Mouse (Mus musculus): Measurements from ENCODE around the gene Cadps. TPM values are rescaled to one million over a fixed set of nuclear protein-coding genes. Genes with fewer than 3 reads are reported as not detected.
"Not testable (repeated sequence)": the region's sequence is repeated elsewhere in the genome, so short reads cannot be mapped to it uniquely, and the experiment has no call there.

The Cadps gene
- polyA plus RNA-seq, 1 experiment from 2014 or later, result 1.7 TPM

DNA sequence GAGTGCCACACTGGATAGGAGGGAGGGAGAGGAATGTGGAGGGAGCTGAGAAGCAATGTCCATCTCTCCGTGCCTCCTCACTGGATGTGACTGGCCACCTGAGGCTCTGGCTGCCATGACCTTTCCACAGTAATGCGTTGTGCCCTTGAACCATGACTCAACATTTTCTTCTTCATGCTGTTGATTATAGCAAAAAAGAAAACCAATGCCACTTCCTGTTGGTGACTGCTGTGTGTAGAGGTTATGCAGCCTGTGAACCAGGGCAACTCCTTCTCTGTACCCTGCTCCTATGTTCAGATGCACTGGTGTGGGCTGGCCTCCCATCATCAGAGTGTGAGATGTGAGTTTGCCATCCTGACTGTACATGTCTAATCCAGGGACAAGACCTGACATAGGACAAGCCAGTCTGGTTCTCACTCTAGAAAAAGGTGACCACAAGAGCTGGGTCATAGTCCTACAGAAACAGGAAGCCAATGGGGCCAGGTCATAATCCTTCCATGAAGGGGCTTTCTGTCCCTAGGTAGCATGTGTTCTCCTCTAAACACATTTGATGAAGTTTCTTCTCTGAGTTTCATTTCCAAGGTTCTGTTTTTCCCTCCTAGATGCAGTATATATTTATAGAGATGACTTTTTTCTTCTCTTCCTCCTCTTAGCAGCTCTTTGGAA is 245.3 kb downstream of the Cadps start:
- WGBS, result 77% methylated on average over 2 of the region's 2 CpGs

DNA sequence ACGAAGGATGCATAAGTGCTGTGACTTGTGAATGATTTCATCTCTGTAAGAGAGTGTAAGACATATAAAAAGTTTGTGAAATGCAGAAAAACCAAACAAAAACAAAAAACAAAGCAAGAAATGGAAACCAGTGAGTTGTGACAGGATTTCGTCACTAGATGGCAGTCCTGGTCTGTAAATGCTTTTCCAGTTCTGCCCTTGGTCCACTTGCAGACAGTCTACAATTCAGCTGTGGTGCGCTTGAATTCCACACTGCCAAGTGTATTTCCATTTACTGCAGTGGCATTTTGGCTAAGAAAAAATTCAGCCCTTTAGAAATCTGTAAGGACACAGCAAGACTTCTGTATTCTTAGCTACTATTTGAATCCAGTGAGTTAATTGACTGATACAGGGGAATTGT is 247.8 kb downstream of the Cadps start:
- H3K27ac ChIP-seq, result no peak overlapping the region
- H3K36me3 ChIP-seq, result no peaks in the 10 kb centered on the region
- no peak overlapping the region for H3K9ac ChIP-seq
- H3K27me3 ChIP-seq (replicated peaks), result no peaks in the 10 kb centered on the region
- H3K4me1 ChIP-seq, result no peaks in the 10 kb centered on the region
- WGBS, result 23% methylated on average over 3 of the region's 3 CpGs
- no peak overlapping the region for H3K4me3 ChIP-seq (replicated peaks)
- ATAC-seq (ENCODE audit: insufficient read depth, low FRiP score, low read depth), result no peak
- H3K9me3 ChIP-seq, result no peaks in the 10 kb centered on the region
- H3K4me2 ChIP-seq, result no peak overlapping the region

More for the DNA sequence above, 245.3 kb downstream of the Cadps start:
- ATAC-seq (ENCODE audit: insufficient read depth, low FRiP score, low read depth), result no peak
- Histone ChIP-seq H3K9ac (no peak overlapping the region), H3K27me3 (replicated peaks) (no peaks in the 10 kb centered on the region), H3K4me3 (replicated peaks) (no peak overlapping the region), H3K9me3 (no peaks in the 10 kb centered on the region), H3K27ac (no peak overlapping the region), H3K4me1 (0 out of 2 replicates have a peak, but pooled peaks cover 2% of the 10 kb centered on the region), H3K36me3 (no peaks in the 10 kb centered on the region), H3K4me2 (no peak overlapping the region)

DNA sequence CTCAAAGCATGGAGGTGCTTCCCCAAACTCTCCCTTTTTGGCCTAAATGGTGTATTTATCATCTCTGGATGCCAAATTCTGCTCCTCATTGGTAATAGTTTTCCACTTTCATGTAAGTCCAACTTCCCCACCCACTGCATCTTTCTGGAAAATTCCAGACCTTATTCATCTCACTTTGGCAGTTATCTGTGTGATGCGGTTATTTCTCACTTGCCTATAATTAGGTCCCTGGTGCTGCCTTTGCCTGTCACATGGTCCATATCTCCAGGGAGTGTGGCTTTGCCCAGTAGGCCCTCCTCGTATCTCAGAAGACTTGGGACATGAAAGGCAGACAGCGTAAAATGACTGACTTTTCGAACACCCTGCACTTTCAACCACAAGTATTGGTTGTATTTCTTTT is 248.5 kb downstream of the Cadps start:
- H3K36me3 ChIP-seq, result no peaks in the 10 kb centered on the region
- no peaks in the 10 kb centered on the region for H3K9me3 ChIP-seq
- WGBS, result 83% methylated on average over 4 of the region's 4 CpGs
- no peaks in the 10 kb centered on the region for H3K4me1 ChIP-seq
- no peak overlapping the region for H3K4me2 ChIP-seq
- H3K4me3 ChIP-seq (replicated peaks), result no peak overlapping the region
- no peak for ATAC-seq (ENCODE audit: insufficient read depth, low FRiP score, low read depth)
- no peaks in the 10 kb centered on the region for H3K27me3 ChIP-seq (replicated peaks)
- H3K9ac ChIP-seq, result no peak overlapping the region
- no peak overlapping the region for H3K27ac ChIP-seq

DNA sequence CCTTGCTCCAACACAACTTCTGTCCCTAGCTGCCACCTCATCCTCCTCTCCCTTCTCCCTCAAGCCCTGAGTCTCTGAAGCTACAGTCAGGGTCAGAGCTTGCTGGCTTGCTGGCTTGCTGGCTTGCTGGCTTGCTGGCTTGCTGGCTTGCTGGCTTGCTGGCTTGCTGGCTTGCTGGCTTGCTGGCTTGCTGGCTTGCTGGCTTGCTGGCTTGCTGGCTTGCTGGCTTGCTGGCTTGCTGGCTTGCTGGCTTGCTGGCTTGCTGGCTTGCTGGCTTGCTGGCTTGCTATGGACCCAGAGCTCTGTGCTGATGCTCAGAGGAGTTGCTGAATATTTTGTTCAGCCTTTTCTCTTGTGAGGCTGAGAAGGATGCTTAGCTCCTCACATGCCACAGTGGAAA is 261.1 kb downstream of the Cadps start:
- not testable (repeated sequence) for H3K4me3 ChIP-seq (replicated peaks); H3K4me2 ChIP-seq; H3K9ac ChIP-seq; ATAC-seq (ENCODE audit: insufficient read depth, low FRiP score, low read depth); H3K27me3 ChIP-seq (replicated peaks); H3K36me3 ChIP-seq; H3K27ac ChIP-seq; H3K4me1 ChIP-seq; H3K9me3 ChIP-seq

DNA sequence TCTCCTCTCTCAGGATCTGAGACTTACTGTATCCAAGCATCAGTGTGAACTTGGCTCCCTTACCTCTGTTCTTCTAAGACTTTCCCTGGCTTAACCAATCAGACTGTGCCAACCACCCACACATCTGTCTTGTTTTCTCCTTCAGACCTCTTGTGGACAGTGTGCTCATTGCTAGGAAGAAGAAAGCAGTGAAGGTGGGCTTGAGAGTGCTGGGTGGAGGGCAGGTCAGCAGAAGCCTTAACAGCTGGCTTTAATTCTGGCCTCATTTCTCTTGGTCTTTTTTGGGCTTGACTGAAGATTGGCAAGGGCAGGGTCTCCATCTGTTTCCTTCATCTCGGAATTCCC is 262.7 kb downstream of the Cadps start:
- H3K4me1 ChIP-seq, result no peaks in the 10 kb centered on the region
- 50% methylated on average over 1 of the region's 1 CpGs for WGBS
- H3K9ac ChIP-seq, result no peak overlapping the region
- no peak for ATAC-seq (ENCODE audit: insufficient read depth, low FRiP score, low read depth)
- H3K4me3 ChIP-seq (replicated peaks), result no peak overlapping the region
- H3K4me2 ChIP-seq, result no peak overlapping the region
- no peaks in the 10 kb centered on the region for H3K27me3 ChIP-seq (replicated peaks)
- no peaks in the 10 kb centered on the region for H3K9me3 ChIP-seq
- H3K36me3 ChIP-seq, result no peaks in the 10 kb centered on the region
- no peak overlapping the region for H3K27ac ChIP-seq

DNA sequence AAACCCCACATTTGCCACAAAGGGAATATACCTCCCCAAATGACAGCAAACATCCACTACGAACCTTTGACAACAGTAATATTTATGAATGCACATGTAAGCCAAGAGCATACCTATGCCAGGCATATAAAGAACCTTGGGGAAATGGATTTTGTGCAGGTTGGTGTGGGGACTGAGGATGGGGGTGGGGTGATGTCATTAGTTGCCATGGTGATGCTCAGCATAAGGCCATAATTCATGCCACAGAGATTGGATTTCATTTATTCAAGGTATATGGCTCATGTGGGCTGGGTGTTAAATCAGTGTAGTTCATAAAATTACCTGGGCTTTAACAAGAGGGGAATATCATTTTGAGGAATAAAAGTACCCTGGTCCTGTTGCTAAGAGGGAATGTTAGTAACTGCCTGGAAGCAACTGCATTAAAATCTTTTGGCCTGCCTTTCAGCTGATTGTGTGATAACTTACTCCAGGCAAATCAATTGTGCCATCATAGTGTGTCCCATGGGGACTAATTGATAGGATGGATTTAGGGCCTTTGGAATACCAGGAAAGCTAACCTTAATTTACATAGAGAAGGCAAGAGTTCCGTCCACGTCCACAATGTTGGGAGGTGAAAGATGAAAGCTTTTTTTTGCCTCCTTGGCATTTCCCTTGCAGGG is 263.2 kb downstream of the Cadps start:
- 60% methylated on average over 3 of the region's 3 CpGs for WGBS

DNA sequence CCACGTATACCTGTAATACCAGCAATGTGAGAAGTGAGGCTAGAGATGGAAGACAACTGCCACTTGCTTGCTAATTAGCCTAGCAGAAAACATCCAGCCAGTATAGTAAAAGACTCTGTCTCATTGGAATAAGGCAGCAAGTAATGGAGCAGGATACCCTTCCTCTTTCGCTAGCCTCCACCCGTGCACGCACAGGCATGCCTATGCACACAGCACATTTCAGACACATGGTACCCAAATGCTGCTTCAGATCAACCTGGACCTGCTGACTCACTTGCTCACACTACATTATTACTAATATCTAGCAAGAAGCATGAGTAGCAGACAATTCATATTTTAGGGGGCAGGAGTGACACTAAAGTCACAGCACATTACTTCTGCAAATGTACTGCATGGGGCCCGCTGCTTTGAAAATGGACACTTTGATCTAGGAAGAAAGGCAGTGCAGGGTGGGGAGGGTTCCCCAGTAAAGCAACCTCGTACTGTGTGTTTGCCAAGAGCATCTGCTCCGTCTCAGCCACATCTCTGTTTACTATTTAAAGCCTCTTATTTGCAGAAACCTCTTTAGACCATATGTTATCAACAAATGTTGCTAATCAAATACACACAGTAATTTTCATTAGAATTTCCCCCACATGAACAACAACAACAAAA is 263.8 kb downstream of the Cadps start:
- Histone ChIP-seq H3K27me3 (replicated peaks) (no peaks in the 10 kb centered on the region), H3K27ac (no peak overlapping the region), H3K4me2 (no peak overlapping the region), H3K9me3 (no peaks in the 10 kb centered on the region), H3K9ac (no peak overlapping the region), H3K4me1 (no peaks in the 10 kb centered on the region), H3K36me3 (no peaks in the 10 kb centered on the region), H3K4me3 (replicated peaks) (no peak overlapping the region)
- 56% methylated on average over 7 of the region's 7 CpGs for WGBS
- ATAC-seq (ENCODE audit: insufficient read depth, low FRiP score, low read depth), result no peak

More for the DNA sequence above, 263.2 kb downstream of the Cadps start:
- Histone ChIP-seq H3K9ac (no peak overlapping the region), H3K4me3 (replicated peaks) (no peak overlapping the region), H3K36me3 (no peaks in the 10 kb centered on the region), H3K9me3 (no peaks in the 10 kb centered on the region), H3K27ac (no peak overlapping the region), H3K4me2 (no peak overlapping the region), H3K4me1 (no peaks in the 10 kb centered on the region), H3K27me3 (replicated peaks) (no peaks in the 10 kb centered on the region)
- no peak for ATAC-seq (ENCODE audit: insufficient read depth, low FRiP score, low read depth)

DNA sequence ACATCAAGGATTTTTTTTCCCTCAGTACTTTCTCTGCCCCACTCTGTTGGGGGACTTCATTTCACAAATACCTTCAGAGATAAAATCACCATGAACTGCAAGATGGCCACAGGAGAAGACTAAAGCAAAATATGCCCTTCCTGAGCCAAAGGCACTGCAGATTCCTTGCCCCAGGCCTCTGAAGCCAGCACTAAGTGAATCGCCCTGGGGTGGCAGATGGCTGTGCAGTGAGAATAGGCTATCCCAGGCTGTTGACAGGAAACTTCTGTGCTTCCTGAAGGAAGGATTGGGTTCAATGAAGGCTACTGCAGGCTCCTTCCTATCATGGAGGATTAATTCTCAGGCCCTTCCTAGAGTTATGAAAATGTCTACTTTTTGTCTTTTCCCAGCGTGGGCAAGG is 268.4 kb downstream of the Cadps start:
- H3K9me3 ChIP-seq, result no peaks in the 10 kb centered on the region
- no peaks in the 10 kb centered on the region for H3K36me3 ChIP-seq
- no peaks in the 10 kb centered on the region for H3K27me3 ChIP-seq (replicated peaks)
- WGBS, result 69% methylated on average over 2 of the region's 2 CpGs
- H3K27ac ChIP-seq, result no peak overlapping the region
- H3K4me3 ChIP-seq (replicated peaks), result no peak overlapping the region
- no peak for ATAC-seq (ENCODE audit: insufficient read depth, low FRiP score, low read depth)
- H3K9ac ChIP-seq, result no peak overlapping the region
- H3K4me2 ChIP-seq, result no peak overlapping the region
- no peaks in the 10 kb centered on the region for H3K4me1 ChIP-seq

DNA sequence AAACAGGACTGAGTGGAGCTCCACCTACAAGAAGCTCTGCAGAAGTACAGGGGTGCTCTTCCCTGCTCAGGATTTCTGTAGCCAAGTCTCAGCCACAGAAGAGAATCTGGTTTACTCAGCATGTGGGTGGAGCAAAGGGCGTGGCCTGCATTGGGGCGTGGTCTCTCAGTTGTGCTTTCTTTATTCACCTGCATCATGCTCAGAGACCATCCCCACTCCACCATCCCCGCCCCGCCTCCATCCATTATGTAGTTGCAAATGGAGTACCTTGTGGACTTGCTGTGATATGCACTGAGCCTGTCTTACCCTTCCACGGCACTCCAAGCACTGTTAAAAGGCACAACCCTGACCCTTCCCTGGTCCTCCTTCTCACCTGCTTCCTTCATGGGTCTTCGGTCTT is 271.5 kb downstream of the Cadps start:
- Histone ChIP-seq H3K4me1 (no peaks in the 10 kb centered on the region), H3K27me3 (replicated peaks) (no peaks in the 10 kb centered on the region)
- 33% methylated on average over 6 of the region's 6 CpGs for WGBS

DNA sequence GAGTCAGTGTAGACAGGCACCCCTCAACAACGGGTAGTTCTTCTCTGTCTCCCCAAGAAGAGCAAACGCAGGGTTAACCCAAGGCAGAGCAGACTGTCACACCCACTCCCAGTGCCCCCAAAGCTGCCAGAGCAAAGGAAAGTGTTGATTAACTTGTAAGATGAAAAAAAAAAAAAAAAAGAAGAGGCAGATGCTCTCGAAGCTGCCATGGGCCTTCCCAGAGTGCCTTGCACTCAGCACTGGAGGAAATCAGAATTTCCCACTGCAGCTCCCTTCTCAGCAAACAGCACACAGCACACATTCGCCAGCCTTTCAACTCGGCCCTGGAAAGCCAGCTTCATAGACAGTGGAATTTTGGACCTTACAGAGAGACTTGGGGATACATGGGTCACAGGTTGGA is 271.9 kb downstream of the Cadps start:
- Histone ChIP-seq H3K27ac (no peak overlapping the region), H3K9me3 (no peaks in the 10 kb centered on the region), H3K27me3 (replicated peaks) (no peaks in the 10 kb centered on the region), H3K4me3 (replicated peaks) (no peak overlapping the region), H3K4me1 (no peaks in the 10 kb centered on the region), H3K36me3 (no peaks in the 10 kb centered on the region), H3K9ac (no peak overlapping the region), H3K4me2 (no peak overlapping the region)
- WGBS, result 37% methylated on average over 5 of the region's 5 CpGs
- ATAC-seq (ENCODE audit: insufficient read depth, low FRiP score, low read depth), result no peak

More for the DNA sequence above, 271.5 kb downstream of the Cadps start:
- ATAC-seq (ENCODE audit: insufficient read depth, low FRiP score, low read depth), result no peak
- Histone ChIP-seq H3K9me3 (no peaks in the 10 kb centered on the region), H3K4me2 (no peak overlapping the region), H3K36me3 (no peaks in the 10 kb centered on the region), H3K27ac (no peak overlapping the region), H3K9ac (no peak overlapping the region), H3K4me3 (replicated peaks) (no peak overlapping the region)

DNA sequence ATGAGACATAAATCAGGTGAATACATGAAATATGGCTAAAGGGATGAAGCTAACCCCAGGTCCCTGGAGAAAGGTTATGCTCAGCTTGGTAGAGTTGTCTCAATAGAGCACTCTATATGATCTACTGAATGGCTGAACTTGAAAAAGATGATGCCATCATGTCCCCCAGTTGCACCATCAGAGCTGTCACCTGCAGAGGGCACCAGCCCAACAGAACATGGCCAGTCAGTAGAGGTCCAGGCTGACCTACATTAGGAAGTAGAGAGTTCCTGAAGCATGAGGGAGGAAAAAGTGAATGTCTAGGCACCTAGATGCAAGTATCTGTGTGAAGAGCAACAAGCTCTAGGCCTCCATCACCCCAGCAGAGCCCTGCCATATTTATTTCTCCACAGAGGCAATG is 273.6 kb downstream of the Cadps start:
- Histone ChIP-seq H3K36me3 (no peaks in the 10 kb centered on the region), H3K27ac (no peak overlapping the region), H3K9me3 (no peaks in the 10 kb centered on the region), H3K4me1 (no peaks in the 10 kb centered on the region), H3K27me3 (replicated peaks) (no peaks in the 10 kb centered on the region), H3K4me3 (replicated peaks) (no peak overlapping the region), H3K9ac (no peak overlapping the region), H3K4me2 (no peak overlapping the region)
- ATAC-seq (ENCODE audit: insufficient read depth, low FRiP score, low read depth), result no peak

DNA sequence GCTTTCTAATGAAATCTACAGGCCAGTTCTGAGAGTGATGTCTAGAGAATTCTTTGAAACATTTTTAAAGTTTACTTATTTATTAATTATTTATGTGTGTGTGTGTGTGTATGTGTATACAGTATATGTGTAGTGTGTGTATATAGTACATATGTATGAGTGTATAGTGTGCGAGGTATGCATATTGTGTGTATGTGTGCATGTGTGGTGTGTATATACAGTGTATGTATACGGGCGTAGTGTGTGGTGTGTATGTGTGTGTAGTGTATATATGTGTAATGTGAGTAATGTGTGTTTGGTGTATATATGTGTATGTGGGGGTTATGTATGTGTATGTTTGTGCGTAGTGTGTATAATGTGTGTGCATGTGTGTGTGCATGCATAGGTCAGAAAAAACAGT is 275.4 kb downstream of the Cadps start:
- H3K9me3 ChIP-seq, result no peaks in the 10 kb centered on the region
- H3K4me2 ChIP-seq, result no peak overlapping the region
- no peaks in the 10 kb centered on the region for H3K4me1 ChIP-seq
- H3K27ac ChIP-seq, result no peak overlapping the region
- 93% methylated on average over 4 of the region's 4 CpGs for WGBS
- no peaks in the 10 kb centered on the region for H3K36me3 ChIP-seq
- H3K27me3 ChIP-seq (replicated peaks), result no peaks in the 10 kb centered on the region
- no peak overlapping the region for H3K4me3 ChIP-seq (replicated peaks)
- no peak for ATAC-seq (ENCODE audit: insufficient read depth, low FRiP score, low read depth)
- H3K9ac ChIP-seq, result no peak overlapping the region

Data from stomach, embryonic 15.5 days (tissue).